8 mouse cellular contexts compared by ENCODE assay signal in the genomic region with DNA sequence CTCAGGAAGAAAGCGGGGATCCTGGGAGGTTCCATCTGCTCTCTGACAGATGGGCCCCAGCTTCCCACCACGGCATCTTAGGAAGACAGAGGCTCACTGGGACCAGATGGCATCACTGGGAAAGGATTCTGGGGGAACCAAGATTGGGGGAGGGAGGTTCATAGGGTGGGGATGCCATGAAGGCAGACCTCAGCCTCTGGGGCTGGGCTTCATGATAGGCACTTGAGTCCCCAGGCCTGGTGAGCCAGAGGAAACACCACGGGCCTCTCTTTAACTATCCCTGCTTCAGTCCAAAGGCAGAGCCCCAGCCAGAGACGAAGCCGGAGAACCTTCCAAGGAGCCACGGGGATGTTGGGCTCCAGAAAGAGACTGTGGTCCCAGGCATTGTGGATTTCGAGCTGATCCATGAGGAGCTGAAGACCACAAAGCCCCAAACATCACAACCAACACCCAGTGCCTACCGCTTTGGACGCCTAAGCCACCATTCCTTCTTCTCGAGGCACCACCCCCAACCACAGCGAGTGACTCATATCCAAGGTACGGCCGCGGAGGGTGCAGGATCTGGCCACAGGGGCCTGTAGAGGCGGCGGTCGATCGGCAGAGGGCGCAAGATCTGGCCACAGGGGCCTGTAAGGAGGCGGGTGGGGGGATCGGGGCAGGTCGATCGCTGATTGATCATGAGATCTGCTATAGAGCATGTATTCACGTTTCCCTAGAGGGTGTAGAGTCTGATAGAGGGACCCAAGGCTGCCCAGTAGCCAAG. TPM values are rescaled to one million over a fixed set of nuclear protein-coding genes. Genes with fewer than 3 reads are reported as not detected.
DNase-seq lines count a peak whose midpoint lies in the region; ATAC-seq lines count a peak whose summit lies in the region.

No protein-coding gene starts in this region.

- no peaks in the 10 kb centered on the region for H3K36me3 ChIP-seq in hindbrain, embryonic 11.5 days (ENCODE audit: control insufficient read depth, insufficient read depth, low read length)
- no peaks in the 10 kb centered on the region for H3K36me3 ChIP-seq in limb, embryonic 15.5 days
- H3K36me3 ChIP-seq in neural tube, embryonic 15.5 days, result no peaks in the 10 kb centered on the region

- H3K27me3 ChIP-seq in hindbrain, embryonic 11.5 days (ENCODE audit: control insufficient read depth, insufficient read depth, low read length), result no peaks in the 10 kb centered on the region
- peaks cover 16% of the 10 kb centered on the region for H3K27me3 ChIP-seq in limb, embryonic 15.5 days
- 0 out of 2 replicates have a peak, but pooled peaks cover 5% of the 10 kb centered on the region for H3K27me3 ChIP-seq in neural tube, embryonic 15.5 days (replicated peaks)

- no peak overlapping the region for H3K4me2 ChIP-seq in hindbrain, embryonic 11.5 days (replicated peaks; ENCODE audit: low read depth, low read length)
- H3K4me2 ChIP-seq in limb, embryonic 15.5 days, result peak overlapping the region; percentile 22
- H3K4me2 ChIP-seq in neural tube, embryonic 15.5 days, result peak overlapping the region; percentile 26; the same call in 1 of the 2 replicates

- H3K27ac ChIP-seq in hindbrain, embryonic 11.5 days (ENCODE audit: low read depth, low read length), result no peak overlapping the region
- no peak overlapping the region for H3K27ac ChIP-seq in limb, embryonic 15.5 days
- no peak overlapping the region for H3K27ac ChIP-seq in neural tube, embryonic 15.5 days (replicated peaks)

- H3K9ac ChIP-seq in hindbrain, embryonic 11.5 days (ENCODE audit: low read depth, low read length), result no peak overlapping the region
- H3K9ac ChIP-seq in limb, embryonic 15.5 days, result no peak overlapping the region
- H3K9ac ChIP-seq in neural tube, embryonic 15.5 days (replicated peaks), result no peak overlapping the region

- H3K4me3 ChIP-seq in hindbrain, embryonic 11.5 days (ENCODE audit: low read depth, low read length), result no peak overlapping the region
- no peak overlapping the region for H3K4me3 ChIP-seq in limb, embryonic 15.5 days
- no peak overlapping the region for H3K4me3 ChIP-seq in neural tube, embryonic 15.5 days (replicated peaks)

- no peaks in the 10 kb centered on the region for H3K4me1 ChIP-seq in hindbrain, embryonic 11.5 days (replicated peaks; ENCODE audit: control insufficient read depth, insufficient read depth, low read length)
- H3K4me1 ChIP-seq in limb, embryonic 15.5 days, result peaks cover 9% of the 10 kb centered on the region
- peaks cover 3% of the 10 kb centered on the region; the same call in 1 of the 2 replicates for H3K4me1 ChIP-seq in neural tube, embryonic 15.5 days

- H3K9me3 ChIP-seq in hindbrain, embryonic 11.5 days (ENCODE audit: control insufficient read depth, low read length), result no peaks in the 10 kb centered on the region
- no peaks in the 10 kb centered on the region for H3K9me3 ChIP-seq in limb, embryonic 15.5 days
- H3K9me3 ChIP-seq in neural tube, embryonic 15.5 days (replicated peaks), result no peaks in the 10 kb centered on the region

- WGBS in hindbrain, embryonic 11.5 days, result 17% methylated on average over 24 of the region's 24 CpGs
- WGBS in limb, embryonic 15.5 days, result 11% methylated on average over 24 of the region's 24 CpGs
- WGBS in neural tube, embryonic 15.5 days, result 16% methylated on average over 24 of the region's 24 CpGs

- DNase-seq in heart, adult 18-20 months, result peak; percentile 23 to 33
- no peak for DNase-seq in heart, adult 8-10 months (ENCODE audit: low spot score)
- DNase-seq in ZHBTc4 (ENCODE audit: low read depth, low spot score), result peak; percentile 88
- peak; percentile 61 for DNase-seq in embryo, embryonic 9.5 days (ENCODE audit: extremely low spot score)
- peak; percentile 73 for DNase-seq in hindbrain, embryonic 11.5 days (ENCODE audit: low spot score)
- DNase-seq in spleen, adult 12 weeks (ENCODE audit: low spot score), result no peak

- no peak for ATAC-seq in hindbrain, embryonic 11.5 days (ENCODE audit: low FRiP score)
- ATAC-seq in limb, embryonic 15.5 days (ENCODE audit: insufficient number of reproducible peaks, low FRiP score, low TSS enrichment, low read depth), result no peak; the same call in 1 of the 2 replicates
- ATAC-seq in neural tube, embryonic 15.5 days (ENCODE audit: low FRiP score), result no peak

RNA-seq across cellular contexts. Expression of a gene that starts 3.9 kb away (rescaled TPM):
- total RNA-seq in heart, adult 18-20 months (2021), result not detected
- not detected for total RNA-seq in heart, adult 8-10 months (2022)
- polyA plus RNA-seq in hindbrain, embryonic 11.5 days (2014; fragmentation: Nextera tagmentation; extraction: Ambion mirVana), result 0.17 TPM in 1 of 2 replicates, not detected in the other
- polyA plus RNA-seq in limb, embryonic 15.5 days (2015; fragmentation: Nextera tagmentation; extraction: Ambion mirVana), result 0.19 and 0.42 TPM in 2 replicates
- 73.7 TPM in 1 of 2 replicates, not detected in the other for polyA plus RNA-seq in neural tube, embryonic 15.5 days (2015; fragmentation: Nextera tagmentation; extraction: Ambion mirVana)

RNA-seq across cellular contexts. Expression of a gene that starts 28.1 kb away (rescaled TPM):
- total RNA-seq in heart, adult 18-20 months (2021), result 10 to 100 TPM; 16.6 to 22.3 TPM
- total RNA-seq in heart, adult 8-10 months (2022), result 10 to 100 TPM; 13.9 to 17.0 (median 15.4) TPM
- polyA plus RNA-seq in hindbrain, embryonic 11.5 days (2014; fragmentation: Nextera tagmentation; extraction: Ambion mirVana), result 79.3 and 92.3 TPM in 2 replicates
- 67.8 and 68.3 TPM in 2 replicates for polyA plus RNA-seq in limb, embryonic 15.5 days (2015; fragmentation: Nextera tagmentation; extraction: Ambion mirVana)
- 39.0 and 55.6 TPM in 2 replicates for polyA plus RNA-seq in neural tube, embryonic 15.5 days (2015; fragmentation: Nextera tagmentation; extraction: Ambion mirVana)

Comparison
In these comparisons a context has a peak if more than half of its experiments do, and no peak if none do; other contexts are left out.
1. DNase-seq: peak in heart, adult 18-20 months (2 of 2), ZHBTc4 (single experiment), embryo, embryonic 9.5 days (single experiment) and hindbrain, embryonic 11.5 days (single experiment); none in heart, adult 8-10 months (single experiment) and spleen, adult 12 weeks (single experiment).